Mouse (Mus musculus) limb, embryonic 12.5 days (tissue): ENCODE data around the gene Sprn. TPM values are rescaled to one million over a fixed set of nuclear protein-coding genes. Genes with fewer than 3 reads are reported as not detected.

Experiments used
- polyA plus RNA-seq: library from polyadenylated mRNA; unstranded; fragments of >200 nt; fragmentation: Nextera tagmentation; extraction: Ambion mirVana; gene quantifications from 2 replicates; pipeline ENCODE4 v1.2.1, GENCODE M21; 2016

Sprn gene
- polyA plus RNA-seq, 1 experiment from 2014 or later, result 0.14 TPM

Other genes with a start within 250 kb of the Sprn start
- gene Utf1, start 211.1 kb downstream of the Sprn start, polyA plus RNA-seq, result 0.23 and 0.34 TPM in 2 replicates
- gene 6430531B16Rik, start 176.1 kb downstream of the Sprn start, polyA plus RNA-seq, result 0.31 and 0.51 TPM in 2 replicates
- 2.1 and 2.7 TPM in 2 replicates for gene Adam8, start 162.3 kb downstream of the Sprn start, polyA plus RNA-seq
- 41.4 and 43.0 TPM in 2 replicates for gene Zfp511, start 118.5 kb downstream of the Sprn start, polyA plus RNA-seq
- gene Tubgcp2, start 118.2 kb downstream of the Sprn start, polyA plus RNA-seq, result 82.3 and 82.8 TPM in 2 replicates
- gene Msx3, start 105.8 kb downstream of the Sprn start, polyA plus RNA-seq, result 0.10 TPM in 1 of 2 replicates, not detected in the other
- gene Caly, start 72.3 kb downstream of the Sprn start, polyA plus RNA-seq, result 1.8 and 2.5 TPM in 2 replicates
- gene Prap1, start 61.5 kb downstream of the Sprn start, polyA plus RNA-seq, result not detected in 2 replicates
- 21.3 and 21.8 TPM in 2 replicates for gene Fuom, start 52.4 kb downstream of the Sprn start, polyA plus RNA-seq
- 15.5 and 20.4 TPM in 2 replicates for gene Paox, start 39.1 kb downstream of the Sprn start, polyA plus RNA-seq
- gene Echs1, start 38.4 kb downstream of the Sprn start, polyA plus RNA-seq, result 166 and 175 TPM in 2 replicates
- 20.2 and 22.6 TPM in 2 replicates for gene Mtg1, start 17.3 kb downstream of the Sprn start, polyA plus RNA-seq
- not detected in 2 replicates for gene Olfr522, start 9.9 kb upstream of the Sprn start, polyA plus RNA-seq
- gene Olfr523, start 18.3 kb upstream of the Sprn start, polyA plus RNA-seq, result not detected in 2 replicates
- not detected in 2 replicates for gene Olfr524, start 51.1 kb upstream of the Sprn start, polyA plus RNA-seq
- not detected in 2 replicates for gene Cd163l1, start 63.4 kb upstream of the Sprn start, polyA plus RNA-seq
- not detected in 2 replicates for gene 5830411N06Rik, start 92.4 kb upstream of the Sprn start, polyA plus RNA-seq
- not detected in 2 replicates for gene Olfr525, start 166.0 kb upstream of the Sprn start, polyA plus RNA-seq
- gene Olfr527, start 179.1 kb upstream of the Sprn start, polyA plus RNA-seq, result not detected in 2 replicates
- not detected in 2 replicates for gene Olfr60, start 206.8 kb upstream of the Sprn start, polyA plus RNA-seq
- gene Olfr530, start 221.5 kb upstream of the Sprn start, polyA plus RNA-seq, result not detected in 2 replicates
- not detected in 2 replicates for gene Olfr531, start 248.0 kb upstream of the Sprn start, polyA plus RNA-seq